Mouse (Mus musculus): Measurements from ENCODE around the gene Pold4. TPM values are rescaled to one million over a fixed set of nuclear protein-coding genes. Genes with fewer than 3 reads are reported as not detected.
A peak's percentile ranks its signal among the peaks of the same experiment; 100 is the strongest.
"Not testable (repeated sequence)": the region's sequence is repeated elsewhere in the genome, so short reads cannot be mapped to it uniquely, and the experiment has no call there.

Pold4 gene
- polyA plus RNA-seq, 1 experiment from 2014 or later, result 13.1 TPM

DNA sequence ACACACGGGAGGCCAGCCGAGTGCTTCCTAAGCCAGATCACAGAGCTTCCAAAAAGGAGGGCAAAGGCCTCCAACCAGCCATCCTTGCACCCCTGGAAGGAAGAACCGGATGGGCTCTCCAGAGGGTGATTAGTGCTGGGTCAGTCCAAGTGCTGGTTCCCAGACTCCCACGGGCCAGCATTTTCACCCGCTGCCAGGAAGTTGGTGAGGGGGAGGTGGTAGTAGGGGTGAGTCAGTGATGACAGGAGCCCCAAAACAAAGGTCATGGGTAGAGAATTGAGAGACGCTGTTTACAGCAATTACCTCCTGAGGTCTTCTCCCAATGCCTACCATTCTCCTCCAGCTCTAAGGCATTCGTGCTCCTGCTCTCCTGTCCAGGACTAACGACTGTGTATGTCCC lies 1.3 kb upstream of the Pold4 start:
- no peak for ATAC-seq (ENCODE audit: insufficient read depth)
- H3K36me3 ChIP-seq (replicated peaks), result no peaks in the 10 kb centered on the region
- H3K9ac ChIP-seq, result no peak overlapping the region
- H3K27me3 ChIP-seq, result peaks cover 35% of the 10 kb centered on the region
- peaks cover 43% of the 10 kb centered on the region for H3K4me1 ChIP-seq (replicated peaks)
- H3K27ac ChIP-seq (replicated peaks), result no peak overlapping the region
- WGBS (ENCODE audit: insufficient replicate concordance), result 64% methylated on average over 8 of the region's 8 CpGs
- H3K4me3 ChIP-seq (replicated peaks), result no peak overlapping the region
- H3K4me2 ChIP-seq, result no peak overlapping the region
- no peaks in the 10 kb centered on the region for H3K9me3 ChIP-seq (replicated peaks)

DNA sequence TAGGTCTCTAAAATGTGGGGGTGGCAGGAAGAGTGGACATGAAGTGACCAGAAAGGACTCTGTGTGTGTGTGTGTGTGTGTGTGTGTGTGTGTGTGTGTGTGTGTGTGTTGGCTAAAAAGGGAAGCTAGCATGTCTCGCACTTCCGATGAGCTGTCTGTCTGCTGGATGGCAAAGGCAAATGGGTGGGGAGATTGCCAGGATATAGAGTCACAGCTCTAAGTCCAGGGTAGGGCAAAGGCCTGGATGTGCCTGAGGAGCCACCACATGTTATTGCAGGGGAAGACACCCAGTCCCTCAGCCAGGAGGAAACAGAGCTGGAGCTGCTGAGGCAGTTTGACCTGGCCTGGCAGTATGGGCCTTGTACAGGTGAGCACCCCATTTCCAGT lies 480 bp downstream of the Pold4 start:
- WGBS (ENCODE audit: insufficient replicate concordance), result 12% methylated on average over 2 of the region's 2 CpGs
- peak overlapping the region; percentile 67 for H3K9ac ChIP-seq
- H3K27me3 ChIP-seq, result peaks cover 25% of the 10 kb centered on the region
- peak overlapping the region; percentile 83 for H3K27ac ChIP-seq (replicated peaks)
- no peak for ATAC-seq (ENCODE audit: insufficient read depth)
- peak overlapping the region; percentile 85 for H3K4me2 ChIP-seq
- H3K4me1 ChIP-seq (replicated peaks), result peaks cover 43% of the 10 kb centered on the region
- H3K36me3 ChIP-seq (replicated peaks), result no peaks in the 10 kb centered on the region
- H3K4me3 ChIP-seq (replicated peaks), result peak overlapping the region; percentile 66
- H3K9me3 ChIP-seq (replicated peaks), result no peaks in the 10 kb centered on the region

DNA sequence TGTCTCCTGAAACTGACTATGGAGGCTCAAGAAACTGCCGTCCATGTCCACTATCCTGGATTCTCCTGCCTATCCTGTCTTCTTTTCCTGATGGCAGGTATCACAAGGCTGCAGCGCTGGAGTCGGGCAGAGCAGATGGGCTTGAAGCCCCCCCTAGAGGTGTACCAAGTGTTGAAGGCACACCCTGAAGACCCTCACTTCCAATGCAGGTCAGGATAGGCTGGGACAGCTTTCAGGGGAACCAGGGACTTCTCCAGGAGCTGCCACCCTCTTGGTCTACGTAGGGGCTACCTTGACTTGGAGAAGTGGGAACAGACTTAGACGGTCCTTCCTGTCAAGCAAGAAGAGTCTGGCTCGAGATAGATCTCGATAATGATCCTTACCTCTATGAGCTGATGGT lies 952 bp downstream of the Pold4 start:
- Histone ChIP-seq H3K4me1 (replicated peaks) (peaks cover 42% of the 10 kb centered on the region), H3K27me3 (peaks cover 21% of the 10 kb centered on the region), H3K4me3 (replicated peaks) (peak overlapping the region; percentile 66; the same call in 1 of the 2 replicates), H3K27ac (replicated peaks) (no peak overlapping the region), H3K9ac (0 out of 2 replicates have a peak overlapping the region, but pooled peaks have one; percentile 67), H3K36me3 (replicated peaks) (no peaks in the 10 kb centered on the region), H3K9me3 (replicated peaks) (no peaks in the 10 kb centered on the region), H3K4me2 (peak overlapping the region; percentile 85)
- no peak for ATAC-seq (ENCODE audit: insufficient read depth)
- 61% methylated on average over 7 of the region's 7 CpGs for WGBS (ENCODE audit: insufficient replicate concordance)

DNA sequence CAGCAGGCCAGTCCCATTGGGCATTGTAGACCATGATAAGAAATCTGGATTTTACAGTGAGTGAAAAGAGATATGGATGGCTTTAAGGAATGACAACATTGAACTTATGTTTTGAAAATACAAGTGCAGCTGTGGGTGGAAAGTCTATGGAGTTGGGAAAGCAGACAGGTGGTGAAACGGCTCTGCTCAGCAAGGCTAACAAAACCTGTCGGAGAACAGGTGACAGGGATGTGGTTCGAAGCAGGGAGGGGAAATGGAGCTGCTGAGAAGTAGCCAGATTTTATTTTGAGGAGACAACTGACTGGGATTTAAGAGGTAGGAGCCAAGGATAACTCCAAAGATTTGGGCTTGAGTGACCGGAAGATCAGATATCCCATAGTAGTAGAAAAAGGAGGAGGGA lies 2.8 kb downstream of the Pold4 start:
- Histone ChIP-seq H3K9me3 (replicated peaks) (no peaks in the 10 kb centered on the region), H3K4me1 (replicated peaks) (peaks cover 30% of the 10 kb centered on the region), H3K27ac (replicated peaks) (no peak overlapping the region), H3K36me3 (replicated peaks) (no peaks in the 10 kb centered on the region), H3K4me2 (no peak overlapping the region), H3K4me3 (replicated peaks) (no peak overlapping the region), H3K9ac (no peak overlapping the region), H3K27me3 (0 out of 2 replicates have a peak, but pooled peaks cover 5% of the 10 kb centered on the region)
- WGBS (ENCODE audit: insufficient replicate concordance), result 67% methylated on average over 4 of the region's 4 CpGs
- ATAC-seq (ENCODE audit: insufficient read depth), result no peak

DNA sequence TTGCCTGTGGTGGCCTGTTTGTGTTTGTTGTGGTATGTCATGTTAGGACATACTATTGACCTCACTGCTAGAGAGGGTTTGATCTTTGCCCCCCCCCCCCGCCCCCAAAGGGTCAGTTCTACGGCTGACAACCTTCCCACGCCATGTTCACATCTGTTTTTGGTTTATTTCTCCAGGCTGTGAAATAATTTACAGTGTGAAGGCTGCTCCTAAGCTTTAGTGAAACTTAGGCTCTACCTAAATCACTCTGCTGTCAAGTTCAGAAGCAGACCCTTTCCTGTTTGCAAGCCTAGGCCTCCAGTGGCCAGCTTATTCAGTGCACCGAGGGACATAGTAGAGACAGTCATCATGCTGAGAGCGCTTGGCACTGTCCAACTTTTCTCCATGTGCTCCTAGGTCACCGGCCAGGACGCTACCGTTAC lies 8.6 kb downstream of the Pold4 start:
- H3K27ac ChIP-seq (replicated peaks), result no peak overlapping the region
- H3K27me3 ChIP-seq, result no peaks in the 10 kb centered on the region
- H3K4me1 ChIP-seq (replicated peaks), result peaks cover 4% of the 10 kb centered on the region
- no peak overlapping the region for H3K4me3 ChIP-seq (replicated peaks)
- WGBS (ENCODE audit: insufficient replicate concordance), result 45% methylated on average over 8 of the region's 8 CpGs
- no peak overlapping the region for H3K4me2 ChIP-seq
- no peak for ATAC-seq (ENCODE audit: insufficient read depth)
- no peaks in the 10 kb centered on the region for H3K9me3 ChIP-seq (replicated peaks)
- H3K9ac ChIP-seq, result no peak overlapping the region
- H3K36me3 ChIP-seq (replicated peaks), result no peaks in the 10 kb centered on the region

DNA sequence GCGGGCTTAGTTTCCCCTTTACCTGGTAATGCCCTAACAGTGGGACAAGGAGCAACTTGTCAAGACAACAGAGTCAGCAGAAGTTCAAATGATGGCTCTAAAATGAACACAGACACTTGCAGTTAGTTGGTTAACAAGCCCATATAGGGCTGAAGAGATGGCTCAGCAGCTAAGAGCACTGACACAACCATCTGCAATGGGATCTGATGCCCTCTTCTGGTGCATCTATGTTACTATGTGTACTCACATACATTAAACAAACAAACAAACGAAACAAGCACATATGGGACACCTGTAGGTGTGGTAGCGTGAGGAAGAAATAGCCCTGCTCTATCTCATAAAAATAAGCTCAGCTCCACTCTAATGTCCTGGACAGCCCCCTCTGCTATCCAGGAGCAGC lies 10.7 kb downstream of the Pold4 start:
- no peak overlapping the region for H3K27ac ChIP-seq (replicated peaks)
- ATAC-seq (ENCODE audit: insufficient read depth), result no peak
- 48% methylated on average over 3 of the region's 3 CpGs for WGBS (ENCODE audit: insufficient replicate concordance)

DNA sequence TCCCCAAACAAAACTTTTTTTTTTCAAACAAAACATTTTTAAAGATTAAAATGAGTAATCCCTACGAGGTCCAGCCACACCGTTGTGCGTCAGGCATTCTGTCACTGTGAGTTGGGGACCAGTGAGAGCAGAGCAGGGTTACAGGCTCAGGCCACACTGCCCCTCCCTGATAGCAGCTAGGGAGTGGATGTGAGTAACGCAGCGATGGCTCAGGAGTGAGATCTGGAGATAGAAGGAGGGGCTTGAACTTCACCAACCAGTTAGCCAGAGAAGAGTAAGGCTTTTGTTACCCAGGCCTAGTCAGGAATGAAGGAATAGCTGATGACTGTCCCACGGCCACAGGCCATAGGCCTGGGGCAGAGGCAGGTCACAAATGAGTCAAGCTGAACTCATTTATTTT lies 13.1 kb downstream of the Pold4 start:
- Histone ChIP-seq H3K9ac (no peak overlapping the region), H3K27me3 (no peaks in the 10 kb centered on the region), H3K36me3 (replicated peaks) (no peaks in the 10 kb centered on the region), H3K27ac (replicated peaks) (no peak overlapping the region), H3K4me3 (replicated peaks) (no peak overlapping the region), H3K9me3 (replicated peaks) (no peaks in the 10 kb centered on the region), H3K4me2 (no peak overlapping the region), H3K4me1 (replicated peaks) (peaks cover 3% of the 10 kb centered on the region)
- 61% methylated on average over 6 of the region's 6 CpGs for WGBS (ENCODE audit: insufficient replicate concordance)
- no peak for ATAC-seq (ENCODE audit: insufficient read depth)

More for the DNA sequence above, 10.7 kb downstream of the Pold4 start:
- Histone ChIP-seq H3K4me1 (replicated peaks) (peaks cover 4% of the 10 kb centered on the region), H3K36me3 (replicated peaks) (no peaks in the 10 kb centered on the region), H3K4me2 (no peak overlapping the region), H3K9me3 (replicated peaks) (no peaks in the 10 kb centered on the region), H3K9ac (no peak overlapping the region), H3K4me3 (replicated peaks) (no peak overlapping the region), H3K27me3 (no peaks in the 10 kb centered on the region)

DNA sequence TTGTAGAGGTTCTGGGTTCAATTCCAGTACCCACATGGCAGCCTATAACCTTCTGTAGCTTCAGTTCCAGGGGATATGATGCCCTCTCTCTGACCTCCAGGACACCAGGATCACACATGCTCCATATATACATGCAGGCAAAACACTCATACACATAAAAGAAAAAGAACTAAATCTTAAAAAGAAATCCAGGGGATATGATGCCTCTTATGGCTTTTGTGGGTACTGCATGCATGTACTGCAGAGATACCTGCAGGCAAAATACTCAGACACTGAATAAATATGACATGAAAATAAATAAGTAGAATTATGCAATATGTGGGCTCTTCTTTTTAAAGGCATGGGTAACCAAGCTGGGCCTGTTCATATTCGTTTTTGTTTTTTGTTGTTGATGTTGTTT lies 15.3 kb downstream of the Pold4 start:
- Histone ChIP-seq H3K36me3 (replicated peaks) (no peaks in the 10 kb centered on the region), H3K27ac (replicated peaks) (no peak overlapping the region), H3K4me3 (replicated peaks) (no peak overlapping the region), H3K4me2 (no peak overlapping the region), H3K4me1 (replicated peaks) (no peaks in the 10 kb centered on the region), H3K9me3 (replicated peaks) (no peaks in the 10 kb centered on the region), H3K27me3 (0 out of 2 replicates have a peak, but pooled peaks cover under 1% of the 10 kb centered on the region), H3K9ac (no peak overlapping the region)
- 33% methylated on average over 1 of the region's 1 CpGs for WGBS (ENCODE audit: insufficient replicate concordance)
- ATAC-seq (ENCODE audit: insufficient read depth), result no peak

DNA sequence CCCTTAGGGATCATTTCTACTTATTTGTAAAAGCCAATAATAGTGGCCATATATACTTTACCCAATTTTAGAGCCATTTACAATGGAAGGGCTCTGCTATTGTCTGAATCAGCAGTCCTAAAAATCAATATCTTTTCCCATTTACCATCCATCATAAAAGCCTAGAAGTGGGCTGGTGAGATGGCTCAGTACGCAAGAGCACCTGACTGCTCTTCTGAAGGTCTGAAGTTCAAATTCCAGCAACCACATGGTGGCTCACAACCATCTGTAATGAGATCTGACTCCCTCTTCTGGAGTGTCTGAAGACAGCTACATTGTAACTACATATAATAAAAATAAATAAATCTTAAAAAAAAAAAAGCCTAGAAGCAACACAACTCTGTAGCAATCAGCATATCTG lies 17.0 kb downstream of the Pold4 start:
- ATAC-seq (ENCODE audit: insufficient read depth); H3K27me3 ChIP-seq: not testable (repeated sequence)

DNA sequence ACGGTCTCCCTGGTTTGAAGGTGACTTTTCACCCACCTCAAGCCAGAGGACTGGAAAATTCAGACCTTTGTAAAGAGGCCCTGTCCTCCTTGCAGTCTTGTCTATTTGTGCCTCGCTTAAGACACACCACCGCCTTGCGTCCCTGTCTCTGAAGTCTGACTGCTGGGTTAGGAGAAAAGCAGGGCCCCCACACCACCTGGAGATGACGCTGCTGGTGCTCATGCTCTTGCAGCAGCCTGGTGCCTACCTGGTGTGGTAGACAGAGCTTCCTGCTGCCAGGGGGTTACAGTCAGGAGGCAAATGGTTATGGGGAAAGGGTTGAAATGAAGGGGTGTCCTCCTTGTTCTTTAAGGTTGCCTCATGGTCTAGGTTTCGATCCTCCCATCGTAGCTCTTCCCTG lies 22.5 kb downstream of the Pold4 start:
- ATAC-seq (ENCODE audit: insufficient read depth), result no peak
- Histone ChIP-seq H3K4me2 (no peak overlapping the region), H3K27ac (replicated peaks) (no peak overlapping the region), H3K36me3 (replicated peaks) (no peaks in the 10 kb centered on the region), H3K27me3 (peaks cover 7% of the 10 kb centered on the region; the same call in 1 of the 2 replicates), H3K4me3 (replicated peaks) (no peak overlapping the region), H3K9me3 (replicated peaks) (no peaks in the 10 kb centered on the region), H3K4me1 (replicated peaks) (peaks cover 15% of the 10 kb centered on the region), H3K9ac (no peak overlapping the region)
- WGBS (ENCODE audit: insufficient replicate concordance), result 83% methylated on average over 7 of the region's 7 CpGs

More for the DNA sequence above, 17.0 kb downstream of the Pold4 start:
- H3K9me3 ChIP-seq (replicated peaks); H3K9ac ChIP-seq; H3K4me3 ChIP-seq (replicated peaks); H3K36me3 ChIP-seq (replicated peaks); H3K4me2 ChIP-seq; H3K4me1 ChIP-seq (replicated peaks); H3K27ac ChIP-seq (replicated peaks): not testable (repeated sequence)
- WGBS (ENCODE audit: insufficient replicate concordance), result 63% methylated on average over 1 of the region's 1 CpGs

DNA sequence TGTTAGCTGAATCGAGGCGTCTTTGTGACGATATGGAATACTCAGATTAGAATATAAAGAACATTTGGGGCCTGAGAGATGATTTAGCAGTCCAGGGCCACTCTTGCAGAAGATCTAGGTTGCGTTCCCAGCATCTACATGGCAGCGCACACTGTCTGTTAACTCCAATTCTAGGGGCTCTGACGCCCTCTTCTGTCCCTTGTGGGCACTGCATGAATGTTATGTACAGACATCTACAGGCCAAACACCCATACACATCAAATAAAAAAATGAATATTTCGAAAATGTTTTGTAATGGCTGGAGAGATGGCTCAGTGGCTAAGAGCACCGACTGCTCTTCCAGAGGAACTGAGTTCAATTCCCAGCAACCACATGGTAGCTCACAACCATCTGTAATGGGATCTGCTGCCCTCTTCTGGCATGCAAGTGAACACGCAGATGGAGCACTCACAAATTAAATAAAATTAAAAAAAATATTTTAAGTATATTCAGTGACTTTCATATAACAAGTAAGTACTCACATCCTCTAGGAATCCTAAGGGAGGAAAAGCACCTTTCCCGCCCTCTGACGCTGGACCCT lies 24.0 kb downstream of the Pold4 start:
- Histone ChIP-seq H3K36me3 (replicated peaks) (no peaks in the 10 kb centered on the region), H3K27me3 (peaks cover 7% of the 10 kb centered on the region; the same call in 1 of the 2 replicates), H3K27ac (replicated peaks) (no peak overlapping the region), H3K4me3 (replicated peaks) (no peak overlapping the region), H3K9me3 (replicated peaks) (no peaks in the 10 kb centered on the region), H3K4me2 (no peak overlapping the region), H3K4me1 (replicated peaks) (peaks cover 19% of the 10 kb centered on the region), H3K9ac (no peak overlapping the region)
- no peak for ATAC-seq (ENCODE audit: insufficient read depth)
- WGBS (ENCODE audit: insufficient replicate concordance), result 68% methylated on average over 11 of the region's 11 CpGs

Data from liver, embryonic 15.5 days (tissue).